Mouse (Mus musculus) G1E (cell line): ENCODE measurements at regions not wholly inside any gene's neighbourhood (a gene's known extent, or its start where the extent isn't known, plus 50 kb on each side); places are given as distances from the start of the nearest gene placed in this dataset.

Experiments
- CTCF ChIP-seq: IDR thresholded peaks from 2 replicates; pipeline ENCODE4 v1.5.1; 2012; ENCODE audit warnings: low read depth, low read length, inconsistent platforms, mixed read lengths
- GATA1 ChIP-seq: IDR thresholded peaks from 2 replicates; pipeline ENCODE4 v1.6.1; 2012; ENCODE audit warnings: borderline replicate concordance, low read length, inconsistent platforms, mixed read lengths
- GATA2 ChIP-seq: IDR thresholded peaks from 2 replicates; pipeline ENCODE4 v1.6.1; 2012; ENCODE audit warnings: low read depth, low read length, inconsistent platforms, borderline replicate concordance
- POLR2AphosphoS5 ChIP-seq: IDR thresholded peaks from 2 replicates; pipeline ENCODE4 v1.6.1; 2012; ENCODE audit warnings: low read depth, low read length, inconsistent platforms; ENCODE audit not compliant: insufficient replicate concordance
- TAL1 ChIP-seq: conservative IDR thresholded peaks from 2 replicates; pipeline ENCODE4 v1.6.1; 2012; ENCODE audit warnings: low read depth, low read length, inconsistent platforms, mixed read lengths

- TF ChIP-seq CTCF (no peak), TAL1 (no peak), GATA1 (no peak), POLR2AphosphoS5 (no peak), GATA2 (no peak)
These were observed 1104.2 kb downstream of the Gsdmc2 start for GRCm38 (mm10) chr15:62740746-62741145.
